Mouse (Mus musculus) cerebellum, postnatal 4 days (tissue): ENCODE measurements around the gene Ccdc33.

Experiments used
- DNase-seq, 2 experiments: peaks; one replicate each; pipeline ENCODE4 v3.0.0; 2022; ENCODE audit warnings: low spot score in 2 of 2, mixed read lengths in 1 of 2

The Ccdc33 gene

GRCm38 (mm10) chr9:58049861-58050260, 68.8 kb downstream of the Ccdc33 start:
- no peak for DNase-seq

DNA sequence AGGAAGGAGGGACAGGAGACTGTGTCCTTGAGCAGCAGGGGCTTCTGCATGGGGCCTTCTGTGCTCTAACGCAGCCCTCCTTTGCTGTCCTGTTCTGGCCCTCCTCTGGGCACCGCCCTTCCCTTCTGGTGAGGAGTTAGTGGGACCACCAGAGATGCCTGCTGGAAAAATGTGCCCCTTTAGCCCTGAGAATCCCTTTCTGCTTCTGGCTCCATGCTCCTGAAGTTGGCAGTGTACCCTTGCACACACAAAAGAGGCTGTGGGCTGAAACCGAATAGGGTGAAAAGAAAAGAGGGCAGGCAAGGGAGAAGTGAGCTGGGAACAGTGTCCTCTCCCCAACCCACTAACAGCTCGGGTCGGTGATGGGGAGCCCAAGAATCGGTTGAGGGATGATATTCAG, 69.4 kb downstream of the Ccdc33 start:
- DNase-seq = no peak

GRCm38 (mm10) chr9:58048621-58049020, 70.0 kb downstream of the Ccdc33 start:
- DNase-seq = no peak

GRCm38 (mm10) chr9:58047061-58047460, 71.6 kb downstream of the Ccdc33 start:
- DNase-seq = no peak

DNA sequence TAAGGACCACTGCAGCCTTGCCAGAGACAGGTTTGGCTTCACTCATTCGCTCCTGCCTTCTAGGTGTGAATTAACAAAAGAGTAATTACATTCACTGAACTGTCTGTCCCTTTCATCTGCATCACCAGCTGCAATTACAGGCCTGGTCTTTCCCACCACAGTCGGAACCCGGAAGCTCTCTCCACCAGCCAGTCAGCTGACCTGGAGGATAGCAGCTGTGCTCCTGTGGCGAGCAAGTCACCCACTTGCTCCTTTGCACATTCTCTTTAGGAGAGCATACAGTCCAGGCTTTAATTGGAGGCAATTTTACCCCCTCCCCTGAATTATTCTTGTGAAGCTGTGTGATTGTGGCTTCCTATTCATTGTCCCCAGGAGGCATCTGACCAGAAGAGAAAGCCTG, 73.0 kb downstream of the Ccdc33 start:
- DNase-seq = no peak

- DNase-seq = no peak
Measured at GRCm38 (mm10) chr9:58044828-58045227, 73.8 kb downstream of the Ccdc33 start.

- DNase-seq = no peak
Measured at GRCm38 (mm10) chr9:58043496-58044017, 75.1 kb downstream of the Ccdc33 start.

- DNase-seq = no peak
Measured at GRCm38 (mm10) chr9:58042391-58042790, 76.2 kb downstream of the Ccdc33 start.

DNA sequence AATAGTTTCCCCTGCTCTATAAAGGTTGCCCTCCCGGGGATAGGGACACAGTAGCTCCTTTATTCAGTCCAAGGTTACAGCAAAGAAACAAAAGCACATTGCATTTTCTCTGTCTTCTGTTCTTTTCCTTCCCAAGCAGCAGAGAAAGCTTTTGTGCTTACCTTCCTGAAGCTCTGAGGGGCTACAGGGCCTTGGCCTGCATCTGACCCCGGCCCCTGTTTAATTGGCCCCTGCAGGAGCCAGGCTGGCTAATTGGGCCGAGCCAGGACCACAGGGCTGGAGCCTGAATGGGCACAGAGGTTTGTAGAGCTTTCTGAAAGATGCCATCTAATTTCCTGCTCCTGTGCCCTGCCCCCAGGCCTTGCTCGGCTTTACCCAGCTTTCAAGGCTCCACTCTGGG, 77.6 kb downstream of the Ccdc33 start:
- DNase-seq = no peak

DNA sequence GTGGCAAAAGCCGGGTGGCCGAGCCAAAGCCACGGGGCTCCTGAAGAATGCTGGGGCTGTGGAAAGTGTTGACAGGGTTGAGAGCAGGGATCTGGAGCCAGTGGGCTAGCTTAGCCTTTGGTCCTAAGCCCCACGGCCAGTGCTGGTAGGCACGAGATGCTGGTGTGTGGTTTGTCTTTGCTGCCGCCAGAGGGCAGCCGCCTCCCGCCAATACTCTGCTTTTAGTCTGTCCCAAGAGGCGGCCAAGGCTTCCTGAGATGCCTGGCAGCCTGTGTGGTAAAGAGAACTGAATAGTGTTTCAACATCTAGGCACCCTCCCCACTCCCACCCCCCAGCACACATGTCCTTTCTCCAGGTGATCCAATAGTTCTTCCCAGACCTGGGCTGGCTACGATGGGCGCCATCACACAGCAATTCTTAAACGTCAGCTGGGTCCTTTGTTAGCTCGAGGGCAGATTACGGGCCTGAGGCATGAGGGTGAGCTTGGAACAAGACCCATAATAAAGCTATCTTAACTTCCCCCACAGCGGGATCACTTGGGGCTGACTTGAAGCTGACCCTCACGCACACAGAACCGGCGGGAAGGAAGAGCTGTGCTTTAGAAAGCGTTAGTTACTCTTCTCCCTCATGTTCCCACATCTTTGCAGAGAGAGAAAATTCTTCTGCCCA, 80.0 kb downstream of the Ccdc33 start:
- DNase-seq = peak; percentile 74 to 83

DNA sequence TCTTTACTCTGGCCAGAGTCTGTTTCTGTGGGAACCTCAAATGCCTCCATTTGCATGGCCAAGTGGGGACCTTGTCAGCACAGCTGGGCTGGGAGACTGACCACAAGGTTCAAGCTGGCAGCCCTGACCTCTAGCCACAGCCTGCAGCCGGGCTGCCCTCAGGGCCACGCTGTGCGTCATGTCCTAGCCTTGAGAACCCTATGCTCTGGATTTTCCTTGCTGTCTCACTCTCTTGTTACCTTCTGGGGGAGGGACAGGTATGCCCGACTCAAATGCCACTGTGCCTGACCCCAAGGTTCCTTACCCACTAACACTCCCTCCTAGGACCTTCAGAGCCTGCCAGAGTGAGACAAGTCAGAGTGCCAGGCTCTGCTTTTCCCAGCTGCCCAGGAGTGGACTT, 81.7 kb downstream of the Ccdc33 start:
- no peak for DNase-seq

DNA sequence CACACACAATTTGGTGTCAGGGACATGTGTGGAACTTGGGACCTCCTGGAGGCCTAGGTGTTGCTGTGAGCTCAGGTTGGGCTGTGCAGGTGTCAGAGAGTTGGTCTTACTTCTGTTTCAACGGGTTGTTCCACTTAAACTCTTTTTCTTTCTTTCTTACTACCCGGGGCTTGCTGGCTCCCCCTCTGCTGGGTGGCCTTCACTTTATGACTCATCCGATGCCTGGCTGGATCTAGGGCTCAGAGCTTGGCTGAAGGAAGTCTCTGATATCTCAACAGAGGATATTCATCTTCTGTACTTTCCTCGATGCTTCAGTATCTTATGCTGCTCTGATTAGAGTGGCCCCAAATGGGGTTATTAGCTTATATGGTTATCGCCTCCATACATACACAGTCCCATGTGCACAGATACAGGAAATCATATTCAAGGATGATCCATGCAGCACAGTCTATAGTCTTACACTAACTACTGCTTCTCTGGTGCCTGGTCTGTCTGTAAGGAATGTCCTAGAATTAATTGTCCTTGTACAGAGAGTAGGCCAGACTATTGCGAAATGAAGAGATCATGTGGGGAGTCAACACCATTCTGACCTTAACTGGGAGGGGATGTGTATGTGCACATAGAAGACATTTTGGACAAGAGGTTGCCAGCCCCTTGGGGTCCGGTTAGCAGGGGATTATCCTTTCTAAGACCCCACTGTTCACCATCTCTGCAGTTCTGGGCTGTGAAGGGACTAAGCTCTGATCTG, 82.5 kb downstream of the Ccdc33 start:
- no peak for DNase-seq

GRCm38 (mm10) chr9:58035519-58035918, 83.1 kb downstream of the Ccdc33 start:
- peak in 1 of 2 experiments; percentile 59 for DNase-seq

GRCm38 (mm10) chr9:58031895-58032294, 86.7 kb downstream of the Ccdc33 start:
- no peak for DNase-seq

GRCm38 (mm10) chr9:58029635-58030034, 89.0 kb downstream of the Ccdc33 start:
- no peak for DNase-seq

GRCm38 (mm10) chr9:58028841-58029240, 89.8 kb downstream of the Ccdc33 start:
- no peak for DNase-seq

DNA sequence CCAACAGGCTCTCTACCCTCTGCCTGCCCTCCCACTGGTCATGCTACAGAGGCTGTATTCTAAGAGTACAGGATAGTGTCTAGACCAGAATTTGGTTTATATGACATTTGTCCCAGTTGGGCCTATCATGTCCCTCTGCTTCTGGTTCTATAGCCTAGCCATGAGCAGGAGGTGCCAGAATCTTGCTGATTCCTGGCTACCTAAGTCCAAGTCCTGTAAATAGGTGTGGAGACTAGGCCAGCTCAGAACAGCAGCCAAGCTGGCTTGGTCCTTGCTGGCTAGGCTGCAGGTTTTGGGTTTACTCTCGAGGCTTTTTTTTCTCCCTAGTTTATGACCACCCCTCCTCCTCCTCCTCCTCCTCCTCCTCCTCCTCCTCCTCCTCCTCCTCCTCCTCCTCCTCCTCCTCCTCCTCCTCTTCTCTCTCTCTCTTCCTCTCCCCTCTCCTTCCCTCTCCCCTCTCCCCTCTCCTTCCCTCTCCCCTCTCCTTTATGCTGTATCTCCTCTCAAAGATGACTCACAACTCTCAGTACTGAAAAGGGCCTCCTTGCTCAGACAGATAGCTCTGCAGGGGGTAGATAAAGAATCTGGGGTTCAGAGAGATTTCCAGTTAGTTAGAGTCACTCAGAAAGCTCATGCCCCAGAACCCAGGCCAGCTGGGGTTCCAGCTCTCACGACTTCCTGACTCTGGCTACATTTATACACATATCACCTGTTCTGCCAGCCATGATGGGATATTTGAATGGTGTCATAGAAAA, 91.0 kb downstream of the Ccdc33 start:
- DNase-seq = no peak

DNA sequence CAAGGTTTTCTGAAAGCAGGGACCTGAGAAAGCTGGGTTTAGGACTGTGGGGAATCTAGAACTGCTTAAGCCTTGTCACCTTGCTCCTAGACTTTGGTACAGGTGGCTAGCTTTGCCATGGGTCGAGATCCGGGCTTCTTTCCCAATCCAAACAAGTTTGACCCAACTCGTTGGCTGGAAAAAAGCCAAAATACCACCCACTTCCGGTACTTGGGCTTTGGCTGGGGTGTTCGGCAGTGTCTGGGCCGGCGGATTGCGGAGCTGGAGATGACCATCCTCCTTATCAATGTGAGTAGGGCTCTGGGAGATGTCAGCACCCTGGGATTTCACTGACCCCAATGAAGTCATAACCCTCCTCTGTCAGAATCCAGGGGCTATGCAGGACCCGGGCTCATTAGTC, 92.6 kb downstream of the Ccdc33 start:
- no peak for DNase-seq

DNA sequence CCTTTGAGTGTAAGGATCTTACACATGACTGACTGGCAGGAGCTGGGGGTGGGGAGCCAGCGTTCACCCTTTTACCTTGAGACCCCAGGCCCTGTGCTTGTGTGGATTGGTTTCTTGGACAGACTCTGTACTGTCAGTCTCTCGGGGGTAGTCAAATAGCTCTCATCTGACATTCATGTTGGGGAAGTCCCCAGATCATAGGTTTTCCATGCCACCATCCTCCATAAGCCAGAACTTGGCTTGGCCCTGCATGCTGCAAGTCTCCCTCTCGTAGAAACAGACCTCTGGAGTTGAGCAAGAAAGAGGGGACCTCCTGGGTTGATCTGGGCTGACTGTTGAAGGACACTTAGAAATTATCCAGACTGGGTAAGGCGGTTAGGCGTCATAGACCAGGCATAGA, 100.2 kb downstream of the Ccdc33 start:
- DNase-seq = no peak

DNA sequence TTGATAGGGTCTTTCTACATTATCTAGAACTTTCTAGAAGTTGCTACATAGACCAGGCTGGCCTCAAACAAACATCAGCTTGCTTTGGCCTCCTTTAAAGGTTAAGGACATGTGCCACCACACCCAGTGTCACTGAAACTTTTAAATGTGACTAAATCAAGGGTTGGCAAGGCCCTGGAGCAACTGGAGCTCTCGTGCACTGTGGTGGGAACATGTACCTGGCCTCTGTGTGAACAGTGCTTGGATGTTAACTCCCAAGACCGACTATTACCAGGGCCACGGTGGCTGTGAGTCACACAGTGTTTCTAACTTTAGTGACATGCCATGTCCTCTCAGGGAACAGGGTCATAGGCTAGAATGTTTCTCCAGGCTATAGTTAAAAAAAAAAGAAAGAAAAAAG, 101.7 kb downstream of the Ccdc33 start:
- no peak for DNase-seq

GRCm38 (mm10) chr9:58015856-58016255, 102.8 kb downstream of the Ccdc33 start:
- DNase-seq = no peak

DNA sequence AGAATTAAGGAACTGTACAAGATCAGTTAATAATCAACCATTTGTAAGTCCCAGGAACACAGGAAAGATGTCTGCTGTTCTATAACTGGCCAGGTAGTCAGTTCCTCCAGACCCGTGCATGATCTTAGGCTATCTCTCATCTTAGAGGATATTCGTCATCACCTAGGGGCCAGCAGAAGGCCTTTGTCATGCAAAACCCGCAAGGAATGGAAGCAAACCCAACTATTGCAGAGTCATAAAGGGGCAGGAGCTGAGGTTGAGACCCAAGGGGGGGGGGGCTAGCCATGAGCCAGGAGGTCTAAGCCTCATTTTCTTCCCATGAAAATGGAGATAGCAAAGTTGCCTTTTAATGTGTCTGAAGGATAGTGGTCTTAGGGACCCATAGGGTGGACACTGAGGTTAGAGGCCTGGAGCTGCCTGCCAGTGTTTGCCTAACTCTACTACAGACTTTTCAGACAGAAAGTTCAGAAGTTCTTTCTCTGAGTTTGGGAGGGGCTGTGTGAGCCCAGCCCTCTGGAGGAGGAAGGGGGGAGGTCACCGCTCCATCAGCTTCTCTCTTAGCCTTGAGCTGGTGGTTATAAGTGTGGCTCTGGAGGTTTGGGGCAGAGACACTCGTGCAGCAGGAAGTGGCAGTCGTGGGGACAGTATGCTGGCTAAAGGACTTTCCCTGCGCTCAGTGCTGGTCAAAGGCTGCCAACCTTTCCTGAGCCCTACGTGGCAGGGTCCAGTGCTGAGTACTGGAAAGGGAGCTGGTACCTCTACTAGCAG, 104.0 kb downstream of the Ccdc33 start:
- no peak for DNase-seq
